Mouse (Mus musculus): ENCODE results near the gene Mef2a.

DNA sequence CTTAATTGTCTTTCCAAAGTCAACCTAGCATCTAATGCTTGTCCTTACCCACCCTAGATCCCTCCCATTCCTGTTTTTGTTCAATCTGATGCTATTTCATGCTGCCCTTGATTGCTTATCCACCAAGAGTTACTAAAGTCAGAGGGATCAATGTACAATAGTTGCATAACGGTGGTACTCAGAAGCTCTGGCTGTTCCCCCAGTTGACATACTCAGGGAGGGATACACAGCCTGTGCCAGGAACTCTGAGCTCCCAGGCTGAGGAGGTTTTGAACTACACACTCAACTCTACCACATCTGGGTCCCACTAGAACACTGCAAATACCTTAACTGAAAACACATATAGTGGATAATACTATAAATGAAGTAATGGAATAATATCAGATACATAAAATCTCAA lies 164.3 kb downstream of the Mef2a start:
- TF ChIP-seq CTCF (IDR thresholded peaks at IDR 0.05; ENCODE audit: insufficient read depth, low read depth, low read length): no peak
- no peak for TF ChIP-seq POLR2A (IDR thresholded peaks at IDR 0.05; ENCODE audit: insufficient read depth, low read depth, low read length)
